Mouse (Mus musculus) C2C12 (cell line): ENCODE results near the gene Ell. TPM values are rescaled to one million over a fixed set of nuclear protein-coding genes. Genes with fewer than 3 reads are reported as not detected.

Experiments used
- H3K27me3 ChIP-seq: one replicate; pipeline ENCODE4 v1.6.1; 2011; ENCODE audit not compliant: control insufficient read depth, insufficient read depth, insufficient read length
- H3K36me3 ChIP-seq: one replicate; pipeline ENCODE4 v1.6.1; 2011; ENCODE audit not compliant: control insufficient read depth, insufficient read depth
- H3K4me3 ChIP-seq: one replicate; pipeline ENCODE4 v1.5.1; 2011; ENCODE audit warnings: mild to moderate bottlenecking, control low read depth; ENCODE audit not compliant: poor library complexity, insufficient read depth, severe bottlenecking
- H3K79me2 ChIP-seq: one replicate; pipeline ENCODE4 v1.6.1; 2011; ENCODE audit not compliant: control insufficient read depth, insufficient read depth
- H3K79me3 ChIP-seq: one replicate; pipeline ENCODE4 v1.6.1; 2011; ENCODE audit warnings: low read depth, control low read depth
- H3ac ChIP-seq: one replicate; pipeline ENCODE3; 2011; ENCODE audit warnings: low read depth; ENCODE audit not compliant: control insufficient read depth, insufficient read length
- CEBPB ChIP-seq: IDR thresholded peaks from one replicate; pipeline ENCODE4 v1.6.1; 2011; ENCODE audit warnings: low read depth, mild to moderate bottlenecking, control low read depth, moderate library complexity
- CTCF ChIP-seq: IDR thresholded peaks from one replicate; pipeline ENCODE4 v1.5.1; 2011; ENCODE audit not compliant: control insufficient read depth, insufficient read depth, insufficient read length
- FOSL1 ChIP-seq: IDR thresholded peaks from one replicate; pipeline ENCODE4 v1.8.0; 2011; ENCODE audit warnings: mild to moderate bottlenecking, low read length; ENCODE audit not compliant: poor library complexity, insufficient read depth, severe bottlenecking
- MAX ChIP-seq: IDR thresholded peaks from one replicate; pipeline ENCODE4 v1.6.1; 2011; ENCODE audit warnings: mild to moderate bottlenecking, control low read depth
- MYOD1 ChIP-seq: IDR thresholded peaks from one replicate; pipeline ENCODE4 v1.6.1; 2011; ENCODE audit warnings: low read depth; ENCODE audit not compliant: control insufficient read depth, insufficient read length
- MYOG ChIP-seq: IDR thresholded peaks from one replicate; pipeline ENCODE4 v1.6.1; 2011; ENCODE audit not compliant: control insufficient read depth, insufficient read length; ENCODE audit errors: extremely low read depth
- USF1 ChIP-seq: IDR thresholded peaks from one replicate; pipeline ENCODE4 v1.6.1; 2011; ENCODE audit warnings: low read depth, mild to moderate bottlenecking, control low read depth, moderate library complexity
- polyA plus RNA-seq: library from polyadenylated mRNA; unstranded; fragments of >200 nt; fragmentation: generic; extraction: Trizol; gene quantifications from one replicate; pipeline ENCODE4 v1.2.1, GENCODE M21; 2012; ENCODE audit warnings: missing spikeins

Ell gene
- polyA plus RNA-seq, 1 experiment: 12.3 TPM

DNA sequence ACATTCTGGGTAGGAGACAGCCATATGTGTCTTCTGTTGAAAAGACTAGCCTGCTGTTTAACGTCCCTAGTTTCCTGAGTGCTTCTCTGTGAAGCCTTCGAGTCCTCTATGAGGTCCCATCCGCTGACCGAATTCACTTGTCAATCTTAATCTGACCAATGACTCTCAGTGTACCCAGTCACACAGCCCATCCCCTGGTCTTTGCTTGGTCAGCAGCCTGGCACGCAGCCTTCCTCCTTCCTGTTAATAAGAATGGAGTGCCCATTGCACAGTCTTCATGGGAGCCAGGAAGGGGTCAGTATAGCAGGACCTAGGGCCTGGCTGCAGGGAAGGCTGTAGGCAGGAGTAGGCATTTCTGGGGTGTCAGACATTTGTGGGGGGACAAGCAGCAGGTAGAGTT is 75.2 kb downstream of the Ell start:
- no peaks in the 10 kb centered on the region for H3K27me3 ChIP-seq
- no peak overlapping the region for H3ac ChIP-seq
- no peaks in the 10 kb centered on the region for H3K79me3 ChIP-seq
- H3K36me3 ChIP-seq: no peaks in the 10 kb centered on the region
- TF ChIP-seq MYOD1 (no peak), CEBPB (no peak), CTCF (no peak), MYOG (no peak), USF1 (no peak), MAX (no peak), FOSL1 (no peak)
- H3K4me3 ChIP-seq: no peak overlapping the region
- H3K79me2 ChIP-seq: no peaks in the 10 kb centered on the region

DNA sequence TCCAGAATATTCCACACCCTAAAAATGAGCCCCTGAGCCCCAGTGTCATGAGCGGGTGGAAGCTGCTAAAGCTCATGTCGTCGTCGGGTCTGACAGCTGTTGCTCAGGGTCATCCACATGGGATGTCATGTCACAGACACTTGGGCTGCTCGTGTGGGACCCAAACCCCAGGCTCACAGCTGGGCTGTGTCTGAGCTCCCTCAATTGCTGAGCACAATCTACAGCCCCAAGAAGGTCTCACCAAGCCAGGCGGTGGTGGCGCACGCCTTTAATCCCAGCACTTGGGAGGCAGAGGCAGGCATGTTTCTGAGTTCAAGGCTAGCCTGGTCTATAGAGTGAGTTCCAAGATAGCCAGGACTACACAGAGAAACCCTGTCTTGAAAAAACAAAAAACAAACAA is 76.0 kb downstream of the Ell start:
- H3K27me3 ChIP-seq: no peaks in the 10 kb centered on the region
- no peaks in the 10 kb centered on the region for H3K79me3 ChIP-seq
- H3K36me3 ChIP-seq: no peaks in the 10 kb centered on the region
- no peak overlapping the region for H3ac ChIP-seq
- no peak overlapping the region for H3K4me3 ChIP-seq
- TF ChIP-seq MYOD1: no peak
- TF ChIP-seq CTCF: no peak
- no peak for TF ChIP-seq USF1
- no peak for TF ChIP-seq MAX
- no peak for TF ChIP-seq FOSL1
- TF ChIP-seq MYOG: no peak
- no peak for TF ChIP-seq CEBPB
- no peaks in the 10 kb centered on the region for H3K79me2 ChIP-seq

DNA sequence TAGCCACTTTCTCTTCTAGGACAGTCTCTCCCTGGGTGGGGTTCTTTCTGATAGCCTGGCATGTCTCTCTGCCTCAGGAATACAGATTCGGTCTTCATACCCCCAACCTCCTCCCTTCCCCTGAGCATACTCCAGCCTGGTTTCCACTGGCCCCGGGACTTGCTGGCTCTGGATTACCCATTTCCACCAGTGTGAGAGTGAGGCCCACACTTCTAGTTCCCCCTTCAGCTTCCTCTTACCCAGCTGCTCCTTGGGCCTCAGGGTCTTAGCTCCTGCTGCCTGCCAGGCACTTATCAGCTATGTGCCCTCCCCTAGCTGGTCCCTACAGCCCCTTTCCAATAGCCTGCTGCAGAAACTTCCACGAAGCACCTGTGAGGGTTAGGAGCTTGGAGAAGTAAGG is 76.6 kb downstream of the Ell start, which contains the start of gene Lrrc25:
Lrrc25 (plus strand) TSS at position 262 of the 400 bp plus-strand sequence.
- H3K79me3 ChIP-seq: no peaks in the 10 kb centered on the region
- no peak within 1 kb of the TSS for H3K4me3 ChIP-seq
- no peak for TF ChIP-seq CEBPB
- no peaks in the 10 kb centered on the region for H3K36me3 ChIP-seq
- H3K79me2 ChIP-seq: no peaks in the 10 kb centered on the region
- no peaks in the 10 kb centered on the region for H3K27me3 ChIP-seq
- H3ac ChIP-seq: no peak within 1 kb of the TSS

DNA sequence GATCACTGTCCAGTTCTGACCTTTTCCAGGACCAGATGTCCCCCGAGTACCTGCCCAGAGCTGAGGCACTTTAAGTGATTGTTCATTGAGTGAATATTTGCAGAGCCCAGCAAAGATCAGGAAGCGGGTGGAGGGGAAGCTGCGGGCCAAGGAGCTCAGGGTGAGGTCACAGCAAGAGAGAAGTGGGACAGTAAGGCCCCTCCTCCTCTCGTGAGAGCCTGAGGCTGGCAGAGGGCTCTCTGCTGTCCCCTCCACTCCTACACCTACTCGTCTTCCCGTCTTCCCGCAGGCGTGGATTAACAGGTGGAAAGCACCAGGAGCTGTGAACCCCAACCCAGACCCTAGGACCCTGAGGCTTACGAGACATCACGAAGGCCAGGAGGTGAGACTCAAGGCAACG is 77.4 kb downstream of the Ell start:
- Histone ChIP-seq H3K4me3 (no peak overlapping the region), H3K79me3 (no peaks in the 10 kb centered on the region), H3K36me3 (no peaks in the 10 kb centered on the region), H3K27me3 (no peaks in the 10 kb centered on the region), H3K79me2 (no peaks in the 10 kb centered on the region), H3ac (no peak overlapping the region)
- TF ChIP-seq CTCF (no peak), FOSL1 (no peak), USF1 (no peak), MYOD1 (no peak), MAX (no peak), CEBPB (no peak), MYOG (no peak)

DNA sequence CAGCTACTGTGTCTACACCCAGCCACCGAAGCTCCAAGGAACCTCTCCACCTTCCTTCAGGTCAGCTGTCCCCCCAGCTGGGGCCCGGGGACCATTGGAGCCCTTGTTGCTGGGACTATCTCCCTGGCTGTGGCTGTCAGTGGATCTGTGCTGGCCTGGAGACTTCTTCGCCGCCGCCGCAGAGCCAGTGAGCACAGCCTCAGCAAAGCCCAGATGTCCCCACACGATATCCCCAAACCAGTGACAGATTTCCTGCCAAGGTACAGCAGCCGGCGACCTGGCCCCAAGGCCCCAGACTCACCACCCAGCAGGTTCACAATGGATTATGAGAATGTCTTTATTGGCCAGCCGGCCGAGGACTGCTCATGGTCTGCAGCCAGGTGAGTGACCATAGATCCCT is 78.7 kb downstream of the Ell start:
- Histone ChIP-seq H3K79me3 (no peaks in the 10 kb centered on the region), H3K4me3 (no peak overlapping the region), H3K36me3 (no peaks in the 10 kb centered on the region), H3K27me3 (no peaks in the 10 kb centered on the region), H3ac (no peak overlapping the region), H3K79me2 (no peaks in the 10 kb centered on the region)
- TF ChIP-seq MYOG (no peak), USF1 (no peak), FOSL1 (no peak)

DNA sequence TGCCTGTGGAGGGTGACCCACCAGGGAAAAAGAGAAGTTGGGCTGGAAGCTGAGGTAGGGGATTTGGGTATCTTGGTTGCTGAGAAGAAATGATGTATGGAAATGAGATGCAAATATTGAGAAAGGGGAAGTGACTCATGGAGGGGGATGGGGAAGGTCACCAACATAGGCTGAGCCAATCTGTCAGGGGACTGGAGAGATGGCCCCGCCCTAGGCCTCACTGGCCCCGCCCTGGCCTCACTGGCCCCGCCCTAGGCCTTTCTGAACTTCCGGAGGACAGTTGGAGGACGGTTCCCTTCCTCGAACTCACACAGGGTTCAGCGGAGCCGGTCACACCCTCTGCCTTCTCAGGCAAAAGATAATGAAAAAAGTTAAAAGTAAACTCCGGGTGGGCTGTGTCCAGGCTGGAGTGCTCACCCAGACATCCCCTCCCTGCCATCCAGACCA is 79.7 kb downstream of the Ell start:
- Histone ChIP-seq H3K36me3 (no peaks in the 10 kb centered on the region), H3K79me2 (no peaks in the 10 kb centered on the region), H3K27me3 (no peaks in the 10 kb centered on the region), H3K79me3 (no peaks in the 10 kb centered on the region), H3K4me3 (no peak overlapping the region), H3ac (no peak overlapping the region)
- TF ChIP-seq USF1 (no peak), MYOD1 (no peak), CEBPB (no peak), CTCF (no peak), FOSL1 (no peak), MYOG (no peak), MAX (no peak)

DNA sequence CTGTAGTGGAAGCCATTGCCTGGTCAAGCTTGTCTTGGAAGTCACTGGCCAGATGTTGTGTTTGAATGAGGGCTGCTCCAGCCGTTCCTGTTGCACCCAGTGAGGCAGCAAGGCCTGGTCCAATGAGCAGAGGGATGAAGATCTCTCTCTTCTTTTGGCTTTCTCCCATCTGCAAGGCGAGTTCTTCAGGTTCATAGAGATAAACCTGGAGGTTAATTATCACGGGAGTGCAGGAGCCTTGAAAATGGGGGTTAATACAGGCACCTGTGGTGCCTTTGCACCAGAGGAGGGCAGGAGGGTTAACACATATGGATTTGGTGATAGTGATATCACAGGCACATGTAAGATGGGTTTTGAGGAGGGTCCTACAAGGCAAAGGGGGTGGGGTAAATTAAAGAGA is 83.0 kb downstream of the Ell start:
- TF ChIP-seq MAX: no peak
- no peak for TF ChIP-seq CEBPB
- TF ChIP-seq CTCF: no peak
- no peak for TF ChIP-seq MYOG
- TF ChIP-seq MYOD1: no peak
- no peak for TF ChIP-seq USF1
- no peak for TF ChIP-seq FOSL1
- no peak overlapping the region for H3K4me3 ChIP-seq
- no peak overlapping the region for H3ac ChIP-seq
- H3K27me3 ChIP-seq: no peaks in the 10 kb centered on the region
- no peaks in the 10 kb centered on the region for H3K36me3 ChIP-seq
- H3K79me2 ChIP-seq: no peaks in the 10 kb centered on the region
- no peaks in the 10 kb centered on the region for H3K79me3 ChIP-seq
